In the genomic region with DNA sequence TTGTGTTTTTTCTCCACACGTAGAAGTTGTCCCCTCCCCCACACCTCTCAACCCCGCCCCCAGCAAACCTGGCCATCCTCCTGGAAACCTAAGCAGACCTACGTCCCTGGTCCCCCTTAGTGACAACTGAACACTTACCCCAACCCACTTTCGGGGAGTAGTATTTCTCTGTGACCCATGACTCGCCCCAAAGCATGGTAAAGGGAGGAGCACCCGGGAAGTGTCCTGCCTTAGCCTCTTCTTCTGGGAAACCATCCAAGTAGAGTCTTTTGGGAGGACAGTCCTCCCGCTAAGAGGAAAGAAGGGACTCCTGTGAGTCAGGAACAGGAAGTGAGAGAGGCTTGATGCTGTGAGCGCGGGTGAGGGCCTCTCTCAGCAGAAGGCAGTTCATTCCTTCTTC, we compare ENCODE assay signal across 9 mouse cellular contexts. TPM values are rescaled to one million over a fixed set of nuclear protein-coding genes. Genes with fewer than 3 reads are reported as not detected.
DNase-seq lines count a peak whose midpoint lies in the region; ATAC-seq and TF ChIP-seq lines count a peak whose summit lies in the region.
"Had no signal": no experiment of that assay in that cellular context is flagged by ENCODE, and none has a peak within 500 bp of the region (broad histone marks: within the 10 kb centered on the region; RNA-seq: fewer than 3 reads in every experiment).

No protein-coding gene starts in this region.

- H3K4me3 ChIP-seq in brown adipose tissue, adult 24 weeks (ENCODE audit: insufficient read depth, low read depth, low read length): peak overlapping the region; percentile 84
- peak overlapping the region; percentile 16; the same call in 1 of the 2 replicates for H3K4me3 ChIP-seq in kidney, adult 2 months (ENCODE audit: insufficient read depth, low read depth, low read length)
- H3K4me3 ChIP-seq in macrophage (ENCODE audit: inconsistent target): peak overlapping the region; percentile 48
- no peak overlapping the region for H3K4me3 ChIP-seq in forebrain, embryonic 11.5 days (ENCODE audit: low read depth, low read length)

- H3K9ac ChIP-seq in forebrain, embryonic 11.5 days (ENCODE audit: low read length): no peak overlapping the region
- H3K9ac ChIP-seq: embryonic facial prominence, embryonic 15.5 days had no signal

- WGBS in kidney, adult 2 months: 15% methylated on average over 9 of the region's 9 CpGs
- 10% methylated on average over 9 of the region's 9 CpGs for WGBS in macrophage (ENCODE audit: missing documents)
- 1% methylated on average over 9 of the region's 9 CpGs for WGBS in forebrain, embryonic 11.5 days

- H3K27ac ChIP-seq in brown adipose tissue, adult 24 weeks (replicated peaks; ENCODE audit: low read depth, low read length): peak overlapping the region; percentile 90
- peak overlapping the region; percentile 30; the same call in 1 of the 2 replicates for H3K27ac ChIP-seq in kidney, adult 2 months (ENCODE audit: insufficient read depth, low read depth, low read length)
- peak overlapping the region; percentile 80 for H3K27ac ChIP-seq in macrophage
- no peak overlapping the region for H3K27ac ChIP-seq in forebrain, embryonic 11.5 days (ENCODE audit: low read depth, low read length)
- H3K27ac ChIP-seq: embryonic facial prominence, embryonic 15.5 days had no signal

- peak; percentile 49 for DNase-seq in adrenal gland, postnatal 10 days
- DNase-seq in adrenal gland, adult 18-20 months (ENCODE audit: low spot score in 2 of 2): no peak
- peak; percentile 79 for DNase-seq in kidney, adult 2 months
- no peak for DNase-seq in thymus, postnatal 10 days (ENCODE audit: low spot score in 2 of 2)
- no peak for DNase-seq in cerebellum, postnatal 25 days
- DNase-seq in forebrain, embryonic 11.5 days (ENCODE audit: low spot score): no peak

- no peak for TF ChIP-seq POLR2A in kidney, adult 2 months (IDR thresholded peaks at IDR 0.05; ENCODE audit: low read depth, low read length)

- H3K9me3 ChIP-seq in forebrain, embryonic 11.5 days (ENCODE audit: control insufficient read depth, low read length): no peaks in the 10 kb centered on the region
- H3K9me3 ChIP-seq: embryonic facial prominence, embryonic 15.5 days had no signal

- H3K4me2 ChIP-seq in forebrain, embryonic 11.5 days (ENCODE audit: low read depth, low read length, severe bottlenecking): no peak overlapping the region

- no peaks in the 10 kb centered on the region for H3K36me3 ChIP-seq in kidney, adult 2 months (ENCODE audit: control insufficient read depth, insufficient read depth, low read length)
- no peaks in the 10 kb centered on the region for H3K36me3 ChIP-seq in macrophage (ENCODE audit: inconsistent target)
- no peaks in the 10 kb centered on the region for H3K36me3 ChIP-seq in forebrain, embryonic 11.5 days (ENCODE audit: control insufficient read depth, insufficient read depth, low read length)
- H3K36me3 ChIP-seq: embryonic facial prominence, embryonic 15.5 days had no signal

- no peak for ATAC-seq in forebrain, embryonic 11.5 days (replicated peaks; ENCODE audit: low FRiP score)

- H3K4me1 ChIP-seq in brown adipose tissue, adult 24 weeks (ENCODE audit: control insufficient read depth, insufficient read depth, insufficient read length, low read length): no peaks in the 10 kb centered on the region; the same call in 1 of the 2 replicates
- H3K4me1 ChIP-seq in kidney, adult 2 months (ENCODE audit: control insufficient read depth, insufficient read depth, low read length): peaks cover 7% of the 10 kb centered on the region; the same call in 1 of the 2 replicates
- peaks cover 9% of the 10 kb centered on the region for H3K4me1 ChIP-seq in forebrain, embryonic 11.5 days (replicated peaks; ENCODE audit: control insufficient read depth, insufficient read depth, low read length)

- H3K79me2 ChIP-seq in macrophage (ENCODE audit: inconsistent target): peaks cover 6% of the 10 kb centered on the region; the same call in 1 of the 2 replicates

- TF ChIP-seq CTCF in kidney, adult 2 months (conservative IDR thresholded peaks at IDR 0.05; ENCODE audit: insufficient read depth, insufficient read length, low read depth, low read length): no peak

- H3K27me3 ChIP-seq in kidney, adult 2 months (replicated peaks; ENCODE audit: control insufficient read depth, insufficient read depth, low read length): no peaks in the 10 kb centered on the region
- peaks cover 96% of the 10 kb centered on the region for H3K27me3 ChIP-seq in forebrain, embryonic 11.5 days (ENCODE audit: control insufficient read depth, insufficient read depth, low read length)

RNA-seq across cellular contexts. Expression of a gene that starts 1.9 kb away (rescaled TPM):
- 1 to 10 TPM in 1 of 2 experiments, under 1 TPM in 1; 0.91 to 1.2 TPM for total RNA-seq in adrenal gland, postnatal 10 days (2021)
- total RNA-seq in adrenal gland, adult 18-20 months (2021): under 1 TPM; 0.29 to 0.43 TPM
- 0.50 and 0.99 TPM in 2 replicates for polyA plus RNA-seq in brown adipose tissue, adult 24 weeks (2012; ENCODE audit: insufficient read depth, insufficient read length, missing spikeins)
- 1.2 and 1.3 TPM in 2 replicates for polyA plus RNA-seq in kidney, adult 2 months (2012; rRNA removed)
- 1 to 10 TPM in 14 of 26 experiments, under 1 TPM in 7, not detected in 5; 0.21 to 3.6 (median 1.1) TPM for total RNA-seq in macrophage (2018; cell fraction: chromatin; rRNA removed)
- 1 to 10 TPM in 3 of 26 experiments, under 1 TPM in 23; 0.10 to 1.2 (median 0.56) TPM for total RNA-seq in macrophage (2018; cell fraction: cytosol; rRNA removed)
- total RNA-seq in macrophage (2018; cell fraction: nucleus; rRNA removed): 1 to 10 TPM in 7 of 26 experiments, under 1 TPM in 15, not detected in 4; 0.29 to 3.0 (median 0.64) TPM
- polyA plus RNA-seq in macrophage (2018): 0.52 to 0.95 TPM (median 0.54 TPM) in 3 replicates
- polyA plus RNA-seq in forebrain, embryonic 11.5 days (2014; fragmentation: Nextera tagmentation; extraction: Ambion mirVana): 0.43 TPM in 1 of 2 replicates, not detected in the other

RNA-seq across cellular contexts. Expression of a gene that starts 4.7 kb away (rescaled TPM):
- 1 to 10 TPM; 2.3 to 5.1 TPM for total RNA-seq in adrenal gland, postnatal 10 days (2021)
- 1 to 10 TPM in 1 of 2 experiments, under 1 TPM in 1; 0.96 to 1.3 TPM for total RNA-seq in adrenal gland, adult 18-20 months (2021)
- polyA plus RNA-seq in brown adipose tissue, adult 24 weeks (2012; ENCODE audit: insufficient read depth, insufficient read length, missing spikeins): 2.9 TPM in 1 of 2 replicates, not detected in the other
- 1.3 and 1.6 TPM in 2 replicates for polyA plus RNA-seq in kidney, adult 2 months (2012; rRNA removed)
- under 1 TPM in 1 of 26 experiments, not detected in 25; 0.73 TPM for total RNA-seq in macrophage (2018; cell fraction: chromatin; rRNA removed)
- total RNA-seq in macrophage (2018; cell fraction: cytosol; rRNA removed): under 1 TPM in 1 of 26 experiments, not detected in 25; 0.05 TPM
- total RNA-seq in macrophage (2018; cell fraction: nucleus; rRNA removed): not detected
- not detected in 3 replicates for polyA plus RNA-seq in macrophage (2018)
- not detected in 2 replicates for polyA plus RNA-seq in forebrain, embryonic 11.5 days (2014; fragmentation: Nextera tagmentation; extraction: Ambion mirVana)

RNA-seq across cellular contexts. Expression of a gene that starts 17.3 kb away (rescaled TPM):
- under 1 TPM; 0.27 to 0.94 TPM for total RNA-seq in adrenal gland, postnatal 10 days (2021)
- total RNA-seq in adrenal gland, adult 18-20 months (2021): under 1 TPM; 0.13 to 0.33 TPM
- not detected in 2 replicates for polyA plus RNA-seq in brown adipose tissue, adult 24 weeks (2012; ENCODE audit: insufficient read depth, insufficient read length, missing spikeins)
- 0.19 and 0.22 TPM in 2 replicates for polyA plus RNA-seq in kidney, adult 2 months (2012; rRNA removed)
- not detected for total RNA-seq in macrophage (2018; cell fraction: chromatin; rRNA removed)
- not detected for total RNA-seq in macrophage (2018; cell fraction: cytosol; rRNA removed)
- total RNA-seq in macrophage (2018; cell fraction: nucleus; rRNA removed): under 1 TPM in 1 of 26 experiments, not detected in 25; 0.15 TPM
- polyA plus RNA-seq in macrophage (2018): not detected in 3 replicates
- not detected in 2 replicates for polyA plus RNA-seq in forebrain, embryonic 11.5 days (2014; fragmentation: Nextera tagmentation; extraction: Ambion mirVana)
- polyA plus RNA-seq: embryonic facial prominence, embryonic 15.5 days had no signal

RNA-seq across cellular contexts. Expression of a gene that starts 31.6 kb away (rescaled TPM):
- 10 to 100 TPM in 1 of 2 experiments, 1 to 10 TPM in 1; 8.0 to 11.4 TPM for total RNA-seq in adrenal gland, postnatal 10 days (2021)
- 1 to 10 TPM; 1.8 to 3.1 TPM for total RNA-seq in adrenal gland, adult 18-20 months (2021)
- 14.0 and 26.4 TPM in 2 replicates for polyA plus RNA-seq in brown adipose tissue, adult 24 weeks (2012; ENCODE audit: insufficient read depth, insufficient read length, missing spikeins)
- 2.8 TPM in 2 replicates for polyA plus RNA-seq in kidney, adult 2 months (2012; rRNA removed)
- total RNA-seq in macrophage (2018; cell fraction: chromatin; rRNA removed): not detected
- under 1 TPM; 0.08 to 0.56 (median 0.22) TPM for total RNA-seq in macrophage (2018; cell fraction: cytosol; rRNA removed)
- total RNA-seq in macrophage (2018; cell fraction: nucleus; rRNA removed): under 1 TPM in 2 of 26 experiments, not detected in 24; 0.48 to 0.52 TPM
- polyA plus RNA-seq in macrophage (2018): 0.26 to 0.34 TPM (median 0.32 TPM) in 3 replicates
- not detected in 2 replicates for polyA plus RNA-seq in forebrain, embryonic 11.5 days (2014; fragmentation: Nextera tagmentation; extraction: Ambion mirVana)

RNA-seq across cellular contexts. Expression of a gene that starts 44.4 kb away (rescaled TPM):
- total RNA-seq in adrenal gland, postnatal 10 days (2021): 10 to 100 TPM; 28.0 to 28.2 TPM
- total RNA-seq in adrenal gland, adult 18-20 months (2021): 10 to 100 TPM; 13.3 to 20.2 TPM
- 35.9 and 39.4 TPM in 2 replicates for polyA plus RNA-seq in brown adipose tissue, adult 24 weeks (2012; ENCODE audit: insufficient read depth, insufficient read length, missing spikeins)
- 6.9 and 8.1 TPM in 2 replicates for polyA plus RNA-seq in kidney, adult 2 months (2012; rRNA removed)
- 1 to 10 TPM in 1 of 26 experiments, under 1 TPM in 4, not detected in 21; 0.25 to 1.0 (median 0.47) TPM for total RNA-seq in macrophage (2018; cell fraction: chromatin; rRNA removed)
- under 1 TPM in 12 of 26 experiments, not detected in 14; 0.05 to 0.22 (median 0.10) TPM for total RNA-seq in macrophage (2018; cell fraction: cytosol; rRNA removed)
- 1 to 10 TPM in 1 of 26 experiments, under 1 TPM in 6, not detected in 19; 0.35 to 1.5 (median 0.61) TPM for total RNA-seq in macrophage (2018; cell fraction: nucleus; rRNA removed)
- polyA plus RNA-seq in macrophage (2018): 0.16 TPM in 1 of 3 replicates, not detected in the others
- not detected in 2 replicates for polyA plus RNA-seq in forebrain, embryonic 11.5 days (2014; fragmentation: Nextera tagmentation; extraction: Ambion mirVana)

Comparison
In these comparisons a context has a peak if more than half of its experiments do, and no peak if none do; other contexts are left out.
1. DNase-seq: peak in adrenal gland, postnatal 10 days (single experiment) and kidney, adult 2 months (single experiment); none in adrenal gland, adult 18-20 months (0 of 2), thymus, postnatal 10 days (0 of 2), cerebellum, postnatal 25 days (0 of 2) and forebrain, embryonic 11.5 days (single experiment).